Mouse (Mus musculus) hindbrain, embryonic 12.5 days (tissue): ENCODE data around the gene Usp45. TPM values are rescaled to one million over a fixed set of nuclear protein-coding genes. Genes with fewer than 3 reads are reported as not detected.
A peak's percentile ranks its signal among the peaks of the same experiment; 100 is the strongest.

Experiments
- ATAC-seq: fragments of 200-750 bp; cut with Nextera tagmentation; 2 replicates; pipeline ENCODE4 v1.8.0; 2017; ENCODE audit warnings: moderate TSS enrichment; ENCODE audit not compliant: low FRiP score
- H3K27ac ChIP-seq: fragments of 300-500 bp; sonication (generic); 2 replicates; pipeline ENCODE4 v1.5.1; 2016; ENCODE audit warnings: mild to moderate bottlenecking
- H3K27me3 ChIP-seq: fragments of 300-500 bp; sonication (generic); 2 replicates; pipeline ENCODE4 v1.6.1; 2016; ENCODE audit warnings: mild to moderate bottlenecking
- H3K36me3 ChIP-seq: fragments of 300-500 bp; sonication (generic); 2 replicates; pipeline ENCODE4 v1.6.1; 2016; ENCODE audit warnings: mild to moderate bottlenecking
- H3K4me1 ChIP-seq: fragments of 300-500 bp; sonication (generic); 2 replicates; pipeline ENCODE4 v1.6.1; 2016
- H3K4me2 ChIP-seq: fragments of 300-500 bp; sonication (generic); replicated peaks from 2 replicates; pipeline ENCODE4 v1.6.1; 2016; ENCODE audit warnings: mild to moderate bottlenecking
- H3K4me3 ChIP-seq: fragments of 300-500 bp; sonication (generic); 2 replicates; pipeline ENCODE4 v1.5.1; 2016; ENCODE audit warnings: mild to moderate bottlenecking
- H3K9ac ChIP-seq: fragments of 300-500 bp; sonication (generic); 2 replicates; pipeline ENCODE4 v1.6.1; 2016; ENCODE audit warnings: mild to moderate bottlenecking, moderate library complexity
- H3K9me3 ChIP-seq: fragments of 300-500 bp; sonication (generic); replicated peaks from 2 replicates; pipeline ENCODE4 v1.6.1; 2016; ENCODE audit warnings: mild to moderate bottlenecking
- WGBS: fragments of 180-500 bp; shearing (Covaris S2); methylation state at CpG from one replicate; pipeline ENCODE4 v1.1.7; 2016; 5-methylcytosine and 5-hydroxymethylcytosine counted together
- polyA plus RNA-seq: library from polyadenylated mRNA; unstranded; fragments of >200 nt; fragmentation: Nextera tagmentation; extraction: Ambion mirVana; gene quantifications from 2 replicates; pipeline ENCODE4 v1.2.1, GENCODE M21; 2016

Usp45 gene
- polyA plus RNA-seq, 1 experiment from 2014 or later, result 11.3 TPM

GRCm38 (mm10) chr4:21807204-21807603 is 40.2 kb downstream of the Usp45 start:
- WGBS, result 41% methylated on average over 5 of the region's 5 CpGs
- H3K27me3 ChIP-seq, result no peaks in the 10 kb centered on the region
- no peak overlapping the region for H3K9ac ChIP-seq
- no peaks in the 10 kb centered on the region for H3K9me3 ChIP-seq
- H3K36me3 ChIP-seq, result peaks cover 30% of the 10 kb centered on the region; the same call in 1 of the 2 replicates
- no peak overlapping the region for H3K4me2 ChIP-seq
- H3K27ac ChIP-seq, result no peak overlapping the region
- H3K4me3 ChIP-seq, result no peak overlapping the region
- ATAC-seq, result peak; percentile 73
- H3K4me1 ChIP-seq, result 0 out of 2 replicates have a peak, but pooled peaks cover 5% of the 10 kb centered on the region

- Histone ChIP-seq H3K4me3 (no peak overlapping the region), H3K36me3 (peaks cover 20% of the 10 kb centered on the region), H3K27me3 (no peaks in the 10 kb centered on the region), H3K27ac (no peak overlapping the region), H3K4me1 (0 out of 2 replicates have a peak, but pooled peaks cover 5% of the 10 kb centered on the region), H3K4me2 (no peak overlapping the region), H3K9me3 (no peaks in the 10 kb centered on the region), H3K9ac (no peak overlapping the region)
- WGBS, result 92% methylated on average over 3 of the region's 3 CpGs
- no peak for ATAC-seq
These were observed 43.7 kb downstream of the Usp45 start for GRCm38 (mm10) chr4:21810608-21811007.

- H3K9ac ChIP-seq, result no peak overlapping the region
- no peak overlapping the region for H3K4me2 ChIP-seq
- no peak overlapping the region for H3K27ac ChIP-seq
- H3K9me3 ChIP-seq, result no peaks in the 10 kb centered on the region
- ATAC-seq, result no peak
- H3K36me3 ChIP-seq, result peaks cover 30% of the 10 kb centered on the region
- WGBS, result 91% methylated on average over 6 of the region's 6 CpGs
- H3K27me3 ChIP-seq, result no peaks in the 10 kb centered on the region
- H3K4me3 ChIP-seq, result no peak overlapping the region
- H3K4me1 ChIP-seq, result 0 out of 2 replicates have a peak, but pooled peaks cover 3% of the 10 kb centered on the region
These were observed 45.7 kb downstream of the Usp45 start for GRCm38 (mm10) chr4:21812635-21813034.

GRCm38 (mm10) chr4:21814029-21814428 is 47.1 kb downstream of the Usp45 start:
- ATAC-seq, result peak; percentile 79
- no peaks in the 10 kb centered on the region for H3K27me3 ChIP-seq

GRCm38 (mm10) chr4:21826616-21827015 is 59.7 kb downstream of the Usp45 start:
- Histone ChIP-seq H3K4me2 (no peak overlapping the region), H3K36me3 (peaks cover 23% of the 10 kb centered on the region)
- no peak for ATAC-seq

More at GRCm38 (mm10) chr4:21814029-21814428, 47.1 kb downstream of the Usp45 start:
- H3K4me2 ChIP-seq, result no peak overlapping the region
- no peaks in the 10 kb centered on the region for H3K9me3 ChIP-seq
- peaks cover 30% of the 10 kb centered on the region for H3K36me3 ChIP-seq
- WGBS, result 40% methylated on average over 2 of the region's 2 CpGs
- H3K4me3 ChIP-seq, result no peak overlapping the region
- no peak overlapping the region for H3K9ac ChIP-seq
- no peaks in the 10 kb centered on the region for H3K4me1 ChIP-seq
- H3K27ac ChIP-seq, result no peak overlapping the region

GRCm38 (mm10) chr4:21832844-21833243 is 65.9 kb downstream of the Usp45 start:
- H3K9me3 ChIP-seq, result no peaks in the 10 kb centered on the region; the same call in 1 of the 2 replicates
- H3K9ac ChIP-seq, result no peak overlapping the region
- peaks cover 16% of the 10 kb centered on the region for H3K36me3 ChIP-seq
- H3K4me3 ChIP-seq, result no peak overlapping the region
- H3K4me2 ChIP-seq, result no peak overlapping the region
- H3K4me1 ChIP-seq, result no peaks in the 10 kb centered on the region
- no peak overlapping the region for H3K27ac ChIP-seq
- H3K27me3 ChIP-seq, result no peaks in the 10 kb centered on the region
- WGBS, result 97% methylated on average over 8 of the region's 8 CpGs
- ATAC-seq, result no peak

More at GRCm38 (mm10) chr4:21826616-21827015, 59.7 kb downstream of the Usp45 start:
- 88% methylated on average over 2 of the region's 2 CpGs for WGBS
- Histone ChIP-seq H3K4me1 (no peaks in the 10 kb centered on the region), H3K4me3 (no peak overlapping the region), H3K27me3 (no peaks in the 10 kb centered on the region), H3K27ac (no peak overlapping the region), H3K9ac (no peak overlapping the region), H3K9me3 (no peaks in the 10 kb centered on the region)

- ATAC-seq, result peak; percentile 98
- no peaks in the 10 kb centered on the region for H3K27me3 ChIP-seq
- peak within 1 kb of the TSS; percentile 83 for H3K4me3 ChIP-seq
- H3K9ac ChIP-seq, result peak within 1 kb of the TSS; percentile 91
- no peaks in the 10 kb centered on the region for H3K36me3 ChIP-seq
- peak within 1 kb of the TSS; percentile 50 for H3K4me2 ChIP-seq
- under 1% methylated on average over 50 of the region's 50 CpGs for WGBS
- H3K27ac ChIP-seq, result peak within 1 kb of the TSS; percentile 98
- peaks cover 14% of the 10 kb centered on the region for H3K4me1 ChIP-seq
- H3K9me3 ChIP-seq, result no peaks in the 10 kb centered on the region
These were observed 80.7 kb downstream of the Usp45 start, which contains the start of gene Pnisr for GRCm38 (mm10) chr4:21847481-21848286. Pnisr (plus strand) TSS chr4:21847583.

- under 1% methylated on average over 24 of the region's 24 CpGs for WGBS
- H3K4me1 ChIP-seq, result peaks cover 14% of the 10 kb centered on the region
- ATAC-seq, result peak; percentile 89
- H3K36me3 ChIP-seq, result no peaks in the 10 kb centered on the region
- H3K4me2 ChIP-seq, result peak overlapping the region; percentile 50
- H3K9me3 ChIP-seq, result no peaks in the 10 kb centered on the region
- no peaks in the 10 kb centered on the region for H3K27me3 ChIP-seq
- peak overlapping the region; percentile 98 for H3K27ac ChIP-seq
- H3K9ac ChIP-seq, result peak overlapping the region; percentile 91
- peak overlapping the region; percentile 83 for H3K4me3 ChIP-seq
These were observed 81.3 kb downstream of the Usp45 start for GRCm38 (mm10) chr4:21848287-21848630.

- Histone ChIP-seq H3K4me2 (no peak overlapping the region), H3K4me1 (no peaks in the 10 kb centered on the region), H3K36me3 (peaks cover 44% of the 10 kb centered on the region), H3K4me3 (no peak overlapping the region), H3K9me3 (no peaks in the 10 kb centered on the region), H3K9ac (no peak overlapping the region), H3K27me3 (no peaks in the 10 kb centered on the region), H3K27ac (no peak overlapping the region)
- no peak for ATAC-seq
- WGBS, result 59% methylated on average over 1 of the region's 1 CpGs
These were observed 90.5 kb downstream of the Usp45 start for GRCm38 (mm10) chr4:21857481-21857880.

GRCm38 (mm10) chr4:21865226-21865625 is 98.3 kb downstream of the Usp45 start:
- Histone ChIP-seq H3K4me1 (no peaks in the 10 kb centered on the region), H3K9me3 (no peaks in the 10 kb centered on the region), H3K4me3 (no peak overlapping the region), H3K27me3 (no peaks in the 10 kb centered on the region), H3K27ac (no peak overlapping the region), H3K4me2 (no peak overlapping the region), H3K36me3 (peaks cover 60% of the 10 kb centered on the region), H3K9ac (no peak overlapping the region)
- no peak for ATAC-seq
- 96% methylated on average over 1 of the region's 1 CpGs for WGBS

GRCm38 (mm10) chr4:21878776-21879175 is 111.8 kb downstream of the Usp45 start:
- Histone ChIP-seq H3K9me3 (no peaks in the 10 kb centered on the region), H3K4me2 (peak overlapping the region; percentile 61), H3K27ac (0 out of 2 replicates have a peak overlapping the region, but pooled peaks have one; percentile 95), H3K9ac (no peak overlapping the region), H3K4me1 (no peaks in the 10 kb centered on the region), H3K36me3 (peaks cover 14% of the 10 kb centered on the region), H3K4me3 (peak overlapping the region; percentile 70), H3K27me3 (no peaks in the 10 kb centered on the region)
- ATAC-seq, result no peak
- 27% methylated on average over 6 of the region's 6 CpGs for WGBS

GRCm38 (mm10) chr4:21879565-21880220 is 112.7 kb downstream of the Usp45 start, which contains the start of gene Coq3:
Coq3 (plus strand) TSS chr4:21879673.
- Histone ChIP-seq H3K9ac (peak within 1 kb of the TSS; percentile 72), H3K27me3 (no peaks in the 10 kb centered on the region), H3K27ac (peak within 1 kb of the TSS; percentile 95), H3K4me2 (peak within 1 kb of the TSS; percentile 61), H3K4me1 (no peaks in the 10 kb centered on the region), H3K4me3 (peak within 1 kb of the TSS; percentile 70), H3K9me3 (no peaks in the 10 kb centered on the region), H3K36me3 (peaks cover 8% of the 10 kb centered on the region)
- WGBS, result 1% methylated on average over 51 of the region's 51 CpGs
- peak; percentile 95 for ATAC-seq
